Mouse (Mus musculus): ENCODE measurements around the gene Sh3rf1.

GRCm38 (mm10) chr8:61288006-61288566 lies 64.4 kb downstream of the Sh3rf1 start:
- no peak for TF ChIP-seq CTCF (IDR thresholded peaks at IDR 0.05; ENCODE audit: insufficient read depth, low read length)
- TF ChIP-seq POLR2A (IDR thresholded peaks at IDR 0.05; ENCODE audit: borderline replicate concordance, extremely low read depth, low read depth, low read length): no peak

Measured in lung, adult 2 months (tissue).